Mouse (Mus musculus): ENCODE results near the gene Gm35134. TPM values are rescaled to one million over a fixed set of nuclear protein-coding genes. Genes with fewer than 3 reads are reported as not detected.

Gm35134 gene
- polyA plus RNA-seq (2014; fragmentation: Illumina TruSeq; extraction: RNeasy Lipid Tissue Mini Kit (QIAGEN cat#74804); ENCODE audit: low read depth, low replicate concordance): not detected

GRCm38 (mm10) chrY:19112707-19113106 lies at the start of gene Gm35134:
Gm35134 (plus strand) TSS chrY:19113007.

